Mouse (Mus musculus): ENCODE results near the gene Spp1. TPM values are rescaled to one million over a fixed set of nuclear protein-coding genes. Genes with fewer than 3 reads are reported as not detected.

The Spp1 gene
- polyA plus RNA-seq, 1 experiment from 2014 or later, result 5.3 TPM

DNA sequence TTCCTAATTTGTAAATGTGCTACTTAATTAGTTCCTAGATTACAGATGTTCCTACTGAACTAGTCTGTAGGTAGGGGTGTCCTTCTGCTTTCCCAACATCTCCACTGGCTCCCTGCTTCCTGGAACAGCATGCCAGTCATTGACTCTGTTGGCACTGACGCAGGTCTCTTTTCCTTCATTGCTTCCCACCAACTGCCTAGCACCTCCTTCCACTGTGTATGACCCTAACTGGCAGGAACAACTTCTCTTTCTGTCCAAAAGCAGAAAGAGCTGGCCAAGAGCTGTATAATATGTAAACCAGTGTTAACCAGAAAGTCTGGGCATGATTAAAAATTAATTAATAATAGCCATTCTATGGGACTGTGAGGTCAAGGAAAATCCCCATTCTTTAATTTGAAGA is 17.2 kb upstream of the Spp1 start:
- no peak overlapping the region for H3K9ac ChIP-seq (ENCODE audit: low read length)
- no peak overlapping the region for H3K27ac ChIP-seq (ENCODE audit: low read depth, low read length)
- WGBS, result 90% methylated on average over 1 of the region's 1 CpGs
- DNase-seq (ENCODE audit: low spot score), result no peak
- no peak for ATAC-seq (ENCODE audit: insufficient read depth, low FRiP score, low TSS enrichment)
- H3K4me2 ChIP-seq (ENCODE audit: low read depth), result no peak overlapping the region
- H3K36me3 ChIP-seq (ENCODE audit: control insufficient read depth, insufficient read depth, low read length), result no peaks in the 10 kb centered on the region
- H3K9me3 ChIP-seq (ENCODE audit: control insufficient read depth, low read length), result no peaks in the 10 kb centered on the region
- H3K4me3 ChIP-seq (ENCODE audit: low read depth, low read length), result no peak overlapping the region
- H3K27me3 ChIP-seq (ENCODE audit: control insufficient read depth, insufficient read depth, low read length), result no peaks in the 10 kb centered on the region
- no peaks in the 10 kb centered on the region for H3K4me1 ChIP-seq (ENCODE audit: control insufficient read depth, insufficient read depth, low read length)

DNA sequence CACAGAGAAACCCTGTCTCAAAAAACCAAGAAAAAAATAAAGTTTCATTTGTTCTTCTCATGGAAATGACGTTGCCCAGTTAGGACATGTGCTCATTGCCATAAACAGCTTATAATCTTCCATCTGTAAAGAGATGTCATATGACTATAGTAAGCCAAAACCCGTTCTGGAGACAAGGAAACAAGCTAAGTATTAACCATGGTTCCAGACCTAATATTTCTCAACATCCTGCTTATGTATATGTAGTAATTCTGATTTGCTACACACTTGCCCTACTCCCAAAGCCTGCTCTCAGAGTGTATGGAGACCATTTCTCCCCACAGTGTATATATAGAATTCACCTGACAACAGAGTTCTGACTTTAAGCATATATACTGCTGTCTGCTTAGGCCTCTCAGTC is 12.9 kb upstream of the Spp1 start:
- no peak for DNase-seq (ENCODE audit: low spot score)

DNA sequence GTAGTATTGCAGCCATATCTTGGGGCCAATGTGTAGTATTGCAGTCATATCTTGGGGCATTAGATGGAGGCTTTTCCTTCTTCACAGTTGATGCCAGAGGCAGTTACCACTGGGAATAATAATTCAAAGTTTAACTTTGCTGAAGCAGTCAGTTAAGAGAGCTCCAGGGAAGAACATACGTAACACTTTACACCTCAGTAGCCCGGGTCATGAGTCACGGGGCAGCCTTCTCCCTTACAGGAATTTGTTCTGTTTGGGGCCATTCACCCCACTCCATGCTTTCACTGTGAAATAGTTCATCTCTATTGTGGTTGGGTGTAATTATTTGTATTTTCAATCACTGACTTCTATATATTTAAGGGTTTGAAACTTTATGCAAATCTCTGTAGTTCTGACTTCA is 11.1 kb upstream of the Spp1 start:
- Histone ChIP-seq H3K9ac (ENCODE audit: low read length) (no peak overlapping the region), H3K27ac (ENCODE audit: low read depth, low read length) (no peak overlapping the region), H3K4me2 (ENCODE audit: low read depth) (no peak overlapping the region), H3K4me1 (ENCODE audit: control insufficient read depth, insufficient read depth, low read length) (no peaks in the 10 kb centered on the region), H3K27me3 (ENCODE audit: control insufficient read depth, insufficient read depth, low read length) (no peaks in the 10 kb centered on the region), H3K9me3 (ENCODE audit: control insufficient read depth, low read length) (no peaks in the 10 kb centered on the region), H3K4me3 (ENCODE audit: low read depth, low read length) (no peak overlapping the region), H3K36me3 (ENCODE audit: control insufficient read depth, insufficient read depth, low read length) (no peaks in the 10 kb centered on the region)
- WGBS, result 89% methylated on average over 3 of the region's 3 CpGs
- DNase-seq (ENCODE audit: low spot score), result no peak
- no peak for ATAC-seq (ENCODE audit: insufficient read depth, low FRiP score, low TSS enrichment)

More for the DNA sequence above, 12.9 kb upstream of the Spp1 start:
- no peak for ATAC-seq (ENCODE audit: insufficient read depth, low FRiP score, low TSS enrichment)
- H3K4me2 ChIP-seq (ENCODE audit: low read depth), result no peak overlapping the region
- no peaks in the 10 kb centered on the region for H3K9me3 ChIP-seq (ENCODE audit: control insufficient read depth, low read length)
- H3K36me3 ChIP-seq (ENCODE audit: control insufficient read depth, insufficient read depth, low read length), result no peaks in the 10 kb centered on the region
- H3K4me3 ChIP-seq (ENCODE audit: low read depth, low read length), result no peak overlapping the region
- WGBS, result 81% methylated on average over 2 of the region's 2 CpGs
- no peaks in the 10 kb centered on the region for H3K27me3 ChIP-seq (ENCODE audit: control insufficient read depth, insufficient read depth, low read length)
- H3K4me1 ChIP-seq (ENCODE audit: control insufficient read depth, insufficient read depth, low read length), result no peaks in the 10 kb centered on the region
- no peak overlapping the region for H3K9ac ChIP-seq (ENCODE audit: low read length)
- H3K27ac ChIP-seq (ENCODE audit: low read depth, low read length), result no peak overlapping the region

DNA sequence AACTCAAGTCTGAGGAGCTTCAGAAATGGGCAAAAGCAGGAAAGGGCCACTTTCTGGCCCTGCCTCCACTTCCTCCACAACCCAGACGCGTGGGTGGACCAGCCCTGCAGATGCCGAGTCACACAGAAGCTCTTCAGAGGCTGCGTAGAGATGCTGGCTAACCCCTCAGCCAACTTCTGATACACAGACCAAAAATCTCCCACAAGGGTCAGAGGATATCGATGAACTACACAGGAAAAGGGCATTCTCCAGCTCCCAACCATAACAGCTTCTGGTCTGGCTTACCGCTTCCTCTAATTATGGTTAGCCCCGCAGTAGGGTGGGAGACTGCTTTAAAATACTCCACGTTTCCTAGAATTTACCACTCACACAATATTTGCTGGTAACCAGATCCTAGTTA is 9.0 kb upstream of the Spp1 start:
- Histone ChIP-seq H3K9ac (ENCODE audit: low read length) (no peak overlapping the region), H3K36me3 (ENCODE audit: control insufficient read depth, insufficient read depth, low read length) (no peaks in the 10 kb centered on the region), H3K4me2 (ENCODE audit: low read depth) (no peak overlapping the region), H3K4me3 (ENCODE audit: low read depth, low read length) (no peak overlapping the region), H3K4me1 (ENCODE audit: control insufficient read depth, insufficient read depth, low read length) (no peaks in the 10 kb centered on the region), H3K9me3 (ENCODE audit: control insufficient read depth, low read length) (no peaks in the 10 kb centered on the region), H3K27ac (ENCODE audit: low read depth, low read length) (no peak overlapping the region), H3K27me3 (ENCODE audit: control insufficient read depth, insufficient read depth, low read length) (no peaks in the 10 kb centered on the region)
- no peak for ATAC-seq (ENCODE audit: insufficient read depth, low FRiP score, low TSS enrichment)
- WGBS, result 80% methylated on average over 8 of the region's 8 CpGs
- DNase-seq (ENCODE audit: low spot score), result no peak

GRCm38 (mm10) chr5:104432886-104433285 is 2.0 kb upstream of the Spp1 start:
- ATAC-seq (ENCODE audit: insufficient read depth, low FRiP score, low TSS enrichment) (no peak), DNase-seq (ENCODE audit: low spot score) (peak; percentile 14)
- Histone ChIP-seq H3K4me2 (ENCODE audit: low read depth) (no peak overlapping the region), H3K27ac (ENCODE audit: low read depth, low read length) (no peak overlapping the region), H3K9me3 (ENCODE audit: control insufficient read depth, low read length) (no peaks in the 10 kb centered on the region), H3K9ac (ENCODE audit: low read length) (no peak overlapping the region), H3K4me1 (ENCODE audit: control insufficient read depth, insufficient read depth, low read length) (no peaks in the 10 kb centered on the region), H3K36me3 (ENCODE audit: control insufficient read depth, insufficient read depth, low read length) (no peaks in the 10 kb centered on the region), H3K27me3 (ENCODE audit: control insufficient read depth, insufficient read depth, low read length) (no peaks in the 10 kb centered on the region), H3K4me3 (ENCODE audit: low read depth, low read length) (no peak overlapping the region)
- 46% methylated on average over 12 of the region's 12 CpGs for WGBS

DNA sequence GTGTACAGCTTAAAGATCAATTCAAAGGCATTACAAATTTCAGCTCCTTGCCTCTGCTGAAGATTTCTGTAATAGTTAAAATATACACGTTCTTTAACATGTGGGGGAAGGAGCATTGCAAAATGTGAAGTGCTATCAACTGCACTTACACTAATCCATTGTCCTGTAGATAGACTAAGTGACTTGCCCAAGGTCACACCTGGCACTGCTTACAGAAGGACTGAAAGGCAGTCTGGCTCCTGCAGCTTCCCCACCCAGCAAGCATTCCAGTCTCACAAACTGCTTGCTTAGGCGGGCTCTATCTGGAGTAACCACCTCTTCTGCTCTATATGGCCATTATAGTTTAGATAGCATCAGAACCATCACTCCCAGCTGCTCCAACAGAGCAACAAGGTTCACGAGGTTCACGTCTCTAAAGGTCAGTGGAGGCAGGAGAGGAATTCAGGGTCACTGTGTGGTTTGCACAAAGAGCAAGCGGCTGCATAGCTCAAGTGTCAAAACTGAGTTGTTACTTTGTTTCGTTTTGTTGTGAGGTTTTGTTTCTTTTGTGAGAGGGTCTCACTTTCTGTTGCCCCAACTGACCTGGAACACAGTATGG is 851 bp upstream of the Spp1 start:
- no peaks in the 10 kb centered on the region for H3K9me3 ChIP-seq (ENCODE audit: control insufficient read depth, low read length)
- no peaks in the 10 kb centered on the region for H3K36me3 ChIP-seq (ENCODE audit: control insufficient read depth, insufficient read depth, low read length)
- H3K9ac ChIP-seq (ENCODE audit: low read length), result no peak overlapping the region
- H3K4me2 ChIP-seq (ENCODE audit: low read depth), result no peak overlapping the region
- H3K27me3 ChIP-seq (ENCODE audit: control insufficient read depth, insufficient read depth, low read length), result no peaks in the 10 kb centered on the region
- ATAC-seq (ENCODE audit: insufficient read depth, low FRiP score, low TSS enrichment) (no peak), DNase-seq (ENCODE audit: low spot score) (no peak)
- no peak overlapping the region for H3K4me3 ChIP-seq (ENCODE audit: low read depth, low read length)
- no peaks in the 10 kb centered on the region for H3K4me1 ChIP-seq (ENCODE audit: control insufficient read depth, insufficient read depth, low read length)
- H3K27ac ChIP-seq (ENCODE audit: low read depth, low read length), result no peak overlapping the region
- 48% methylated on average over 6 of the region's 6 CpGs for WGBS

DNA sequence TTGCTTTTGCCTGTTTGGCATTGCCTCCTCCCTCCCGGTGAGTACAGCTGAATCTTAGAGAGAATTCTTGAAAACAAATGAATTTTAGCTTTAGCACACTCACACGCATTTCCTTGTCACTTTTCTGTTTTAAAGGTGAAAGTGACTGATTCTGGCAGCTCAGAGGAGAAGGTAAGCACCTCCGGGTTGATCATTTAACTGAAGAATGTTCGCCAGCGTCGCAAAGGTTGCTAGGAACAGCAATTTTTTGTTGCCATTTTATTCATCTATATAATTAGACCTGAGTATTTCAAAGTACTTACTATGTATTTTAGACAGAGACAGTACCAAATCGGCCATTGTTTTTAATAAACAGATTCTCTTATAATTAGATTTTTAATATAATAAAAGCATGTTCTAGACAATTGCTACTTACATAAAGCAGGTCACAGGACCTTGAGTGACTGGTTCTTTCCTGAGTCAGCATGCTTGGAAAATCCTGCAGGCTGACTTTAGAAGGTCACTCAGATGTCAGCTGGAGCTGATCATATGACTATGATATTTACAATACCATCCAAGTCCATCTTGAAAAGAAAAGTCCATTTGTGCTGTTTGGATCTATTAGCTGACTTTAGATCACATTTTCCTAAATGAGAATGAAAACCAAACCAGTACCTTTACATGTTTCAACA is 1.6 kb downstream of the Spp1 start:
- H3K4me1 ChIP-seq (ENCODE audit: control insufficient read depth, insufficient read depth, low read length), result no peaks in the 10 kb centered on the region
- DNase-seq (ENCODE audit: low spot score) (no peak), ATAC-seq (ENCODE audit: insufficient read depth, low FRiP score, low TSS enrichment) (no peak)
- H3K4me3 ChIP-seq (ENCODE audit: low read depth, low read length), result no peak overlapping the region
- no peak overlapping the region for H3K27ac ChIP-seq (ENCODE audit: low read depth, low read length)
- H3K36me3 ChIP-seq (ENCODE audit: control insufficient read depth, insufficient read depth, low read length), result no peaks in the 10 kb centered on the region
- 87% methylated on average over 7 of the region's 7 CpGs for WGBS
- no peaks in the 10 kb centered on the region for H3K27me3 ChIP-seq (ENCODE audit: control insufficient read depth, insufficient read depth, low read length)
- H3K9me3 ChIP-seq (ENCODE audit: control insufficient read depth, low read length), result no peaks in the 10 kb centered on the region
- H3K9ac ChIP-seq (ENCODE audit: low read length), result no peak overlapping the region
- H3K4me2 ChIP-seq (ENCODE audit: low read depth), result no peak overlapping the region

DNA sequence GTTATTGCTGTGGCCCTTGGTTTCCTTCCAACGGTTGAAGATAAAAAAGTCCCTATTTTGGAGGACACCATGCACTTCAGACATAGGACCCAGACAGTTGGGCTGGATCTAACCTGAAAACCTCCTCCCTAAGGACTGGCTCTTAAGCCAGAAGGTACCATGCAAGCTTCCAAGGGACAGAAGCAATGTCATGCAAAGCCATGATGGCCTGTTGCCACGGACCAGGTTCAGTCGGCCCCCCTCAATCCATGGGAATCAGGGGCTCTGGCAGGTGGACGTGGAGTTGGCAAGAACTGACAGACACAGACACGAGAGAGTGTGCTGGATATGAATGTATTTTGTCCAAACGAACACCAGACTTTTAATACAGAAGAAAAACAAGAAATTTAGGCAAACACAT is 7.5 kb downstream of the Spp1 start:
- no peaks in the 10 kb centered on the region for H3K9me3 ChIP-seq (ENCODE audit: control insufficient read depth, low read length)
- no peaks in the 10 kb centered on the region for H3K36me3 ChIP-seq (ENCODE audit: control insufficient read depth, insufficient read depth, low read length)
- WGBS, result 72% methylated on average over 6 of the region's 6 CpGs
- no peaks in the 10 kb centered on the region for H3K27me3 ChIP-seq (ENCODE audit: control insufficient read depth, insufficient read depth, low read length)
- ATAC-seq (ENCODE audit: insufficient read depth, low FRiP score, low TSS enrichment), result no peak
- H3K9ac ChIP-seq (ENCODE audit: low read length), result no peak overlapping the region
- no peak overlapping the region for H3K27ac ChIP-seq (ENCODE audit: low read depth, low read length)
- DNase-seq (ENCODE audit: low spot score), result no peak
- no peak overlapping the region for H3K4me2 ChIP-seq (ENCODE audit: low read depth)
- H3K4me3 ChIP-seq (ENCODE audit: low read depth, low read length), result no peak overlapping the region
- no peaks in the 10 kb centered on the region for H3K4me1 ChIP-seq (ENCODE audit: control insufficient read depth, insufficient read depth, low read length)

- no peak overlapping the region for H3K4me3 ChIP-seq (ENCODE audit: low read depth, low read length)
These were observed 7.9 kb downstream of the Spp1 start for GRCm38 (mm10) chr5:104442850-104443249.

More at GRCm38 (mm10) chr5:104442850-104443249, 7.9 kb downstream of the Spp1 start:
- H3K36me3 ChIP-seq (ENCODE audit: control insufficient read depth, insufficient read depth, low read length), result no peaks in the 10 kb centered on the region
- H3K9ac ChIP-seq (ENCODE audit: low read length), result no peak overlapping the region
- no peaks in the 10 kb centered on the region for H3K27me3 ChIP-seq (ENCODE audit: control insufficient read depth, insufficient read depth, low read length)
- H3K4me1 ChIP-seq (ENCODE audit: control insufficient read depth, insufficient read depth, low read length), result no peaks in the 10 kb centered on the region
- ATAC-seq (ENCODE audit: insufficient read depth, low FRiP score, low TSS enrichment) (no peak), DNase-seq (ENCODE audit: low spot score) (no peak)
- no peak overlapping the region for H3K27ac ChIP-seq (ENCODE audit: low read depth, low read length)
- H3K9me3 ChIP-seq (ENCODE audit: control insufficient read depth, low read length), result no peaks in the 10 kb centered on the region
- H3K4me2 ChIP-seq (ENCODE audit: low read depth), result no peak overlapping the region
- 54% methylated on average over 1 of the region's 1 CpGs for WGBS

All from neural tube, embryonic 11.5 days (tissue).